Mouse (Mus musculus): ENCODE data around the gene Rasip1. TPM values are rescaled to one million over a fixed set of nuclear protein-coding genes. Genes with fewer than 3 reads are reported as not detected.

Gene Rasip1
- total RNA-seq, 2 experiments from 2014 or later = 16.0 to 27.6 TPM

- no peak for DNase-seq (ENCODE audit: low spot score in 2 of 2)
Measured at GRCm38 (mm10) chr7:45623507-45623906, 3.8 kb upstream of the Rasip1 start.

DNA sequence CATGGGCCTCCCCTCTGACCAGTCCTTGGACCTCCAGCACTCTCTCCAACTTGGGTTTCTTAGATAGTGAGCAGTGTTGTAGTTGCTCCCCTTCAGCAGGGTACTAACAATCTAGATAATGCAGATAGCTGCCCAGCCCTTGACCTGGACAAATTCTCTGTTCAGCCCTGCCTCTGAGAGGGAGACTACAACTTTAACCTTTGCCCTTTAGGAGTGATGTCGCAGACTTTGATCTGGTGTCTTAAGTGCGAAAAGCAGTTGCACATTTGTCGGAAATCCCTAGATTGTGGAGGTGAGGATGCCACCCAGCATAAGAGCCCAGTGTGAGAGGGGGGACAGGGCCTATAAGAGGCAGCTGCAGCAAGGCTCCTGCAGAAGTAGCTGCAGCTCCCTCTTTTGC is 2.6 kb upstream of the Rasip1 start:
- DNase-seq (ENCODE audit: low spot score in 2 of 2) = no peak

GRCm38 (mm10) chr7:45625481-45625880 is 1.8 kb upstream of the Rasip1 start:
- no peak for DNase-seq (ENCODE audit: low spot score in 2 of 2)

- no peak for DNase-seq (ENCODE audit: low spot score in 2 of 2)
Measured at GRCm38 (mm10) chr7:45626571-45627076, 664 bp upstream of the Rasip1 start.

DNA sequence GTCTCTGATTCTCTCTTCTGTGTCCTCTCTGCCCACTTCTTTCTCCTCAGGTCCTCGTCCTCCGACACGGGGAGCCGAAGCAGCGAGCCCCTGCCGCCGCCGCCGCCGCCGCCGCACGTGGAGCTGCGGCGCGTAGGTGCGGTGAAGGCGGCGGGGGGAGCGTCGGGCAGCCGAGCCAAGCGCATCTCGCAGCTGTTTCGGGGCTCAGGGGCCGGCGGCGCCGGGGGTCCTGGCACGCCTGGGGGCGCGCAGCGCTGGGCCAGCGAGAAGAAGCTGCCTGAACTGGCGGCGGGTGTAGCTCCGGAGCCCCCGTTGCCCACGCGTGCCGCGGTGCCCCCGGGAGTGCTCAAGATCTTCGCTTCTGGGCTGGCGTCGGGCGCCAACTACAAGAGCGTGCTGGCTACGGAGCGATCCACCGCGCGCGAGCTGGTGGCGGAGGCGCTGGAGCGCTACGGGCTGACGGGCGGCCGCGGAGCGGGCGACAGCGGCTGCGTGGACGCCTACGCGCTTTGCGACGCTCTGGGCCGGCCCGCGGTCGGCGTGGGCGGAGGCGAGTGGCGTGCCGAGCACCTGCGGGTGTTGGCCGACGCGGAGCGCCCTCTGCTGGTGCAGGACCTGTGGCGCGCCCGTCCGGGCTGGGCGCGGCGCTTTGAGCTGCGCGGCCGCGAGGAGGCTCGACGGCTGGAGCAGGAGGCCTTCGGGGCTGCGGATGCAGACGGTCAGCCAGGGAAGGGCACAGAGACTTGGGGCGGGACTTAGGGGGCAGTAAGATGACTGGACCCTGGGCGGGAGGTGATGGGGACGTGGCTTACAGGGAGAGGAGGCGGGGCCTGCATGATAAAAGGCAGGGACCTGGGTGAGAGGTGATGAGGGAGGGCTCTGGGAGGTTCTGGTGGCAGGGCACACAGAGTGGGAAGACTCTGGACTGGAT is 1.3 kb downstream of the Rasip1 start:
- peak; percentile 94 to 98 for DNase-seq (ENCODE audit: low spot score in 2 of 2)

GRCm38 (mm10) chr7:45630064-45630907 is 3.0 kb downstream of the Rasip1 start:
- no peak for DNase-seq (ENCODE audit: low spot score in 2 of 2)

- no peak for DNase-seq (ENCODE audit: low spot score in 2 of 2)
Measured at GRCm38 (mm10) chr7:45632499-45632898, 5.2 kb downstream of the Rasip1 start.

DNA sequence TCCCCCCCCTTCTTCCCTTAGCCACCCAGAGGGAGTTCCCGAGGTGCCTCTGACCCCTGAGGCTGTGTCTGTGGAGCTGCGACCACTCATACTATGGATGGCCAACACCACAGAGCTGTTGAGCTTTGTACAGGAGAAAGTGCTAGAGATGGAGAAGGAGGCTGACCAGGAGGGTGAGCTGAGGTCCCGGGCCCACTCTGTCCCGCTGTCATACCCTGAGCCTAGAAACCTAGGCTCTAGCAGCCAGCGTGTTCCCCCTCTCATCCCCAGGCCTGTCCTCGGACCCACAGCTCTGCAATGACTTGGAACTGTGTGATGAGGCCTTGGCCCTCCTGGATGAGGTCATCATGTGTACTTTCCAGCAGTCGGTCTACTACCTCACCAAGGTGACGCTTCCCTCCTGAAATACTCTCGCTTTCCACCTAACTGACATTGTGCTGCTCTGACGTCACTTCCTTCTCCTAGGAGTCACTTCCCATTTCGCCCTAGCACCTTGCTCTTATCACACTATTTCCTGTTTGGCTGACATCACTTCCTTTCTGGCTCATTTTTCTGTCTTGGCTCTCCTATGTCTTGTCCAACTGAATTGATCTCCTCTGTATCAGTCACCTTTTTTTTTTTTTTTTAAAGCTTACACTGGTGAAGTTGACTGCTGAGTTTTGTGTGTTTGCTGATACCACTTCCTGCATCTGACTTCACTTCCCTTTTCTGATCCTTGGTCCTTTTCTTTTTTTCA is 7.8 kb downstream of the Rasip1 start:
- DNase-seq (ENCODE audit: low spot score in 2 of 2) = no peak

- DNase-seq (ENCODE audit: low spot score in 2 of 2) = no peak
Measured at GRCm38 (mm10) chr7:45635711-45636688, 8.7 kb downstream of the Rasip1 start.

DNA sequence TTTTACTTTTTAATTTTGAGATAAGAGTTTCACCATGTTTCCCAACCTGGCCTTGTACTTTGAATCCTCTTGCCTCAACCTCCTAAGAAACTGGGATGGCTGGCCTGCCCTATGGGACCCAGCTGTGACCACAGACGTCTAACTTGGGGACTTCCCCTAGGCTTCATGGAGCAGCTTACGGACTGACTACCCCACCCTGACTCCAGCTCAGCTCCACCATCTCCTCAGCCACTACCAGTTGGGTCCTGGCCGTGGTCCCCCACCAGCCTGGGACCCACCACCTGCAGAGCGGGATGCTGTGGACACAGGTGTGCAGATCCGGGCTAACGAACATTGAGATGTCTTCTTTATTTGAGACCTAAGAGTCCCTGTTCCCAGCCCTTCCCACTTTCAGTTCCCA is 10.4 kb downstream of the Rasip1 start:
- no peak for DNase-seq (ENCODE audit: low spot score in 2 of 2)

- peak; percentile 74 to 77 for DNase-seq (ENCODE audit: low spot score in 2 of 2)
Measured at GRCm38 (mm10) chr7:45638623-45639401, 11.5 kb downstream of the Rasip1 start.

DNA sequence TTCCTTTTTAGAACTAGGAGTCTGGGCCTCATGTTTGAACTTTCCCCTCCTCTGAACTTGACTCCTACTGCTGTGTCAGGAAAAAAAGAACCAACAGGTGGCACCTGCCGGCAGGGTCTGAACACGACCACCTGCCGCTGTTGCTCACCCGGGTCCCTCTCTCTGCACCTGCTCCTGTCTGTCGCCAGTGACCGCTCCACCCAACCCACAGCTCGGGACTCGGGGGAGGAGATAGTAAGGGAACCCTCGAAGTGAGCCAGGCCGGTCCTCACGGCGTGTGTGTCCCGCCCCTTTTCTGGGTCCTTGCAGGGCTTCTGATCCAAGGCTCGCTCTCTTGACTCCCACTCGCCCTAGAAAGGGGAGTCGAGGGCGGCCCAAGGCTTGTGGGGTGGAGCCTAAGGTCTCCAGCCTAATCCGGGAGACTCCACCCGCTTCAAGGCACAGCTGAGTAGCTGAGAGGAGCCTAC is 12.3 kb downstream of the Rasip1 start, which contains the start of gene Mamstr:
Gene Mamstr (plus strand): TSS at position 417 of the 467 bp plus-strand sequence.
- DNase-seq (ENCODE audit: low spot score in 2 of 2) = no peak

GRCm38 (mm10) chr7:45640191-45640957 is 13.1 kb downstream of the Rasip1 start:
- DNase-seq (ENCODE audit: low spot score in 2 of 2) = no peak

DNA sequence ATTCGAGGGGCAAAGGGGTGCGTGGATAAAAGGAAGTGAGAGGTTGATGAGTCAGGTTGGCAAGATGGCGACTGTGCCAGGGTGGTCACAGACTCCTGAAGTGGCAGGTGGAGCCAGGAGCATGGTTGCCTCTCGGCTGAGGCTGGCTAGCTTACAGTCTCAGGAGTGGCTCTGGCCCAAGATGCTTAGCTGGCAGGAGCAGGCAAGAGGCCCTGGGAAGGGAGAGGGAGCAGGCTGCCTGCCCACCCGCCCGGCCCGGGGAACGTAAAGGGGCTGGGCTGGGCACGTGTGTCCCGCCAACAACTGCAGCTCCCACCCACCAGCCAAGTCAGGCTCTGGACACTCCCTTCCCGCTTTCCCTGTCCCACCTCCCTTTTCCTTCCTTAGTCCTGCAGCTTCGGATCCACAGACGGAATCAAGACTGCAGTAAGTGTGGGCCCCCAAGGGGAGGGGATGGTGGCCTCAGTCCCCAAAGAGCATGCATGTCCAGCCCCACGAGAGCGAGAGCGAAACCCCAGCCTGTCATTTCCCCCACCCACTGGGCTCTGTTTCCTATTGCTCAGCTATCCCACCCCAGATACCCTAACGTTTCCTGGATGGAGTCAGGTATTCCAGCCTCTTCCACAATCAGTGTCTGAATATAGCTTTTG is 14.2 kb downstream of the Rasip1 start:
- no peak for DNase-seq (ENCODE audit: low spot score in 2 of 2)

DNA sequence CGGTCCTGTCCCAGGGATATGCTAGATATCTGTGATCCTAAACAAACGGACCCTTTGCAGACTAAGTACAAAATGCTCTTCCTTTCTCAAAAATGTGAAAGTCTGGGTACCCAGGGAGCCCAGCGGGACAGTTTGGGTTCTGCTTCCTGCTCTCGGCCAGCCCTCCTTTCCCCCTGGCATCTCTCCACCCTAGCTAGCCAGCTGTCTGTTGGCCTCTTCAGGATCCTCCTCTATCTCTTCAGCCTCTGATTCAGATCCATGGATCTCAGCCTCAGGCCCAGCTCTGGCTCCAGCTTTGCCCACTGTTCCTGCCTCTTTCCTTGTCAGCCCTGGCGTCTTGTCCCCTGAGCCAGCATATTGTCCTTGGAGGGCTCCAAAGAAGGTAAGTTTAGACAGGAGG is 14.8 kb downstream of the Rasip1 start:
- no peak for DNase-seq (ENCODE audit: low spot score in 2 of 2)

DNA sequence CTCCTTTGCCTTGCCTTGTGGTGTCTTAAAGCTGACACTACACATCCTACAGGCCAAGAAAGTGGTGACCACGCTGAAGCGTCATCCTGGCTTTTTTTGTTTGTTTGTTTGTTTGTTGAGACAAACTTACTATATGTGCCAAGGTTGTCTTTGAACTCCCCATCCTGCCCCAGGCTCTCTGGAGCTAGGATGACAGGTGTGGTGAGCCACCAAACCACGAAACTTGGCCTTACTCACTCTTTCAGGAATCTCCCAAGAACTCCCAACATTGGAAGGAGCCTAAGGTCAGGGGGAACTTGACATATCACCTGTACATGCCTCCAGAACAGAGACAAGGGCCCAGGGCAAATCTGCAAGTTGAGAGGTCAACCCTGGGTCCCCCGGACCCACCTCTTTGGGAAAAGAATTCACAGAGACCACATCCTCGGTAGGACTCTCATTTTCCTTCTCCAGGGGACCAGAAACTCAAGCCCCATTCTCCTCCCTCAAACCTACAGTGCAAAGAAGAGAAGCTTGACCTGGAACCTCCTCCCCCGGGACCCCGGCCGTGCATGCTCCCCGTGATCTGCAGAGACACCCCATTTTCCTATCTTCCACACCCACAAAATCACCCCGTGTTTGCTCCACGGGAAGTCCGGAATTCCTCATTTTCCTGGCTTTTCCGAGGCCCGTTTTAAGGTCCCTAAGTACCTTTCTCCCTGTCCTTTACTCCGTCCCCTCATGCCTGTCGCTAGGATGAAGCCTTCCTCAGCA is 15.4 kb downstream of the Rasip1 start:
- no peak for DNase-seq (ENCODE audit: low spot score in 2 of 2)

All from adrenal gland, adult 18-20 months (tissue).